Mouse (Mus musculus) megakaryocyte, adult 5-6 weeks (primary cell): ENCODE results near the gene Gns. TPM values are rescaled to one million over a fixed set of nuclear protein-coding genes. Genes with fewer than 3 reads are reported as not detected.

Experiments
- ATAC-seq: 2 replicates; pipeline ENCODE4 v1.8.0; 2016; ENCODE audit warnings: mild to moderate bottlenecking, inconsistent platforms; ENCODE audit not compliant: poor library complexity, severe bottlenecking
- total RNA-seq, 2 experiments: library from RNA; stranded (forward) in 1 of 2; stranded (reverse) in 1 of 2; fragments of 153-499, 151-499 nt in 1 of 2; fragments of 221-1000, 200-1000 nt in 1 of 2; gene quantifications; 2 replicates each; pipeline versions ENCODE4 v1.2.3 to v1.2.4; 2015 to 2017

Gns gene
- total RNA-seq, 2 experiments from 2014 or later, result 33.8 to 41.1 TPM

DNA sequence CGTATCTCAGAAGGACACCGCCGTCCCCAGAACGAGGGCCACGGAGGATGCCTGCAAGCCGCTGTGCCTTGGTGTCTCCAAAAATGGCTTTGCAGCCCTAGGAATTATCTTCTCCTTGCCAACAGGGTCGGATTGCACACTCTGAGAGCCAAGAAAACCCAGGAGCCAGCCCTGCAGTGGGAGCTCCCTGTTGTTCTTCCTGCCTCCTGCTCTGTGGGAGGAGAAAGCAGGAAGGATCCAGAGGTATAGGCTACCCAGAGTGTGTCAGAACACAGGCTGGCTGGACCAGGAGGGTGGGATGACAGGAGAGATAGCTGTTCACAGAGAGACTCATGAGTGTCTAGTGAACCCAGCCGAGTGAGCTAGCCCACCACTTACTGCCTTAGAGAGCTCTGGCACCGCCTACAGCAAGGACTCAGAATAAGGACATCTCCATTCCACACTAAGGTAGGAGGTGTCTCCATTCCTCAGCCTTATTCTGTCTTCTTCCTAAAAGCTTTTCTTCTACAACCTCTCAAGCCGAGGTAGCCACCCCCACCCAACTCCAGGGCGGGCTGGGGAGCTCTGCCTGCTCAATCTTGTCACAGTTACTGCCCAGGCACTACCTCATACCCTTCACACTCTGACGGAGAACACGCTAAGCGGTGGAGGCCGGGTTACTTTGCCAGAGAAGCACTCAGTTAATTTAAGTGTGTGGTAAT is 63.3 kb downstream of the Gns start:
- no peak for ATAC-seq

DNA sequence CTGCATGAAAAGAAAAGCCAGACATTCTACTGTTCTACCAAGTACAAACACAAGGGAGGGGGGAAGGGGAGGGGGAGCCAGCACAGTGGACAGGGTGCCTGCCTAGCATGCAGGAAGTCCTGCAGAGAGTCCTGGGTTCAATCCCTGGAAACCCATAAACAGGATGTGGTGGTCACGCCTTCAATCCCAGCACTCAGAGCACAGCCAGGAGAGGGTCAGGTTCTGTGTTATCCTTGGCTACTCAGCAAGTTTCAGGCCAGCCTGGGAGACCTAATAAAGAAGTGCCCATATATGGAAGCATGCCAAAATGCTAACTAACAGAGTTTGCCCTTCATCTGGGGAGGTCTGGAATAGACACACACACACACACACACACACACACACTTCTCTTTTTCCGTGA is 64.2 kb downstream of the Gns start:
- peak; percentile 14; the same call in 1 of the 2 replicates for ATAC-seq

DNA sequence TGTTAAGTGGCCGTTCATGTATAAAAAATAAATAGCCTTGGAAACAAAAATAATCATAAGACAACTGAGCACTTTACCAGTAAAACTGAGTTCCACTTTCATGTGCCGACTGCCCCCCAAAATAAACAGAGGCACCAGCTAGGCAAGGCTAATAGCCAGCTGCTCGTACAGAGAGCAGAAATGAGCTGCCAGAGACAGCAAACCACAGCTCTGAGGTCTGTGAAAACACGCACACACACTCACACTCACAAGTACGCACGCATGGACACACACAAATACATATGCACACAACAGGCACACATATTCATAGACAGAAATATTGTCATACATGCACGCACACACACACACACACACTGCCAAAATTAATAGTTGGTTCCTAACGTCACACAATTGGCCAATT is 64.7 kb downstream of the Gns start:
- ATAC-seq, result peak; percentile 23

DNA sequence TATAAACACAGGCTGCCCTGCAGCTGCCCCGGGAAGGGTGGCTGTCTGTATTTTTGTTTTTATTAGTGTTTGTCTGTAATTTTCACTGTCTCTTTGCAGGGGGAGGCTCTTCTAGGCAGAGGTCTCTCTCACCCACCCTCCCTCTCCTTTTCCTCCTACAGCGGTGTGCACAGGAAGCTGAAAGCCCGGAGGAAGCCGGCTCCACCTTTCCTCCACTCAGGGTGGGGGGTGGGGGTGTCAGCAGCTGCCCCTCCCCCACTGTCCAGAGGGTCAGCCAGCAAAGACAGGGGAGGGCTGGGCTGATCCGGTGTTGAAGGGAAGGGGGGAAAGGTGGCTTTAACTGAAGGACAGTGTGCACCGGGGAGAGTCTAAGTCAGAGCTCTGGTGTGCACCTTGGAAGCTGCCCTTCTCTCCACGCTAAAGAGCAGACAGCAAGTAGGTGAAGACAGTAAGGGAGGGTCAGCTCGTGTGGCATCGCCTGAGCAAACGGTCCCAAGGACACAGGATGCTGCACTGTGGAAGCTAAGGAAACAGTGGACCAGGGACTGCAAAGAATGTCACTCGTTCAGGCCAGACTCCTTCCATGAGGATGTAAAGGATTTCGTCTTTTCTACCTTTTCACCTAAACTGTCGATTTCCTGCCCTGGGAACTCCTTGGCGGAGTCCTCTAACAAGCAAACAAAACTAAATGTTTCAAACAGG is 65.2 kb downstream of the Gns start:
- peak; percentile 5; the same call in 1 of the 2 replicates for ATAC-seq

DNA sequence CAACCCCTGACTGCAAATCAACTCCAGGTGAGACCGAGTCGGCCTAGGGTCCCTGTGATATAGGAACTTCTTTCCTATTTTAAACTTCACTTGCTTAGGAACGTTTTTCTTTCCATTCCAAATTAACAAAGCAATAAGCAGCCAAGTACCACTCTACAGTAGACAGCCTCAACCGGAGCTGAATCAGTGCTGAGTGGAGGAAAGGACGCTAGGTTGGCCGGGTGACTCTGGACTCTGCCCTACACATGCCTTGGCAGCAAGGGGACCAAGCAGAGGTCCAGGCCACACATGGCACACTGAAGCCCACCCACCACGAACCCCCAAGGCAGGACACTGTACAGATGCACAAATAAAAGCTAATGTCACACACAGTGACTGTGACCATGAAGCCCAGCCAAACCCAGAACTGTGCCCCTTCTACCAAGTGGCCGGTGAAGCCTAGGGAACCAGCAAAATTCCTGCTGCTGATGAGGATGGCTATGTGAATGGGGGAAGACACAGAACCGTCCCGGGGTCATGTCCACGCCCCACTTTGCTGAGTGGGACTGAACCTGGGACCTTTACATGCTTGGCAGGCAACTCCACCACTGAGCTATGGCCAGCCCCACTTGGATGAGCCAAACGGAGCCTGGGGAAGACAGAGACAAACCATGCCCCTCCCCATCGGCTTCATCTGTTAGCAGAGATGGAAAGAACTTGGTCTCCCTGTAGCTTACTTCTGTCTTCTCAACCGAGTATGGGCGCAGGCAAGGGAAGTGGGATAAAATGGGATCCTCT is 66.1 kb downstream of the Gns start:
- ATAC-seq, result no peak

DNA sequence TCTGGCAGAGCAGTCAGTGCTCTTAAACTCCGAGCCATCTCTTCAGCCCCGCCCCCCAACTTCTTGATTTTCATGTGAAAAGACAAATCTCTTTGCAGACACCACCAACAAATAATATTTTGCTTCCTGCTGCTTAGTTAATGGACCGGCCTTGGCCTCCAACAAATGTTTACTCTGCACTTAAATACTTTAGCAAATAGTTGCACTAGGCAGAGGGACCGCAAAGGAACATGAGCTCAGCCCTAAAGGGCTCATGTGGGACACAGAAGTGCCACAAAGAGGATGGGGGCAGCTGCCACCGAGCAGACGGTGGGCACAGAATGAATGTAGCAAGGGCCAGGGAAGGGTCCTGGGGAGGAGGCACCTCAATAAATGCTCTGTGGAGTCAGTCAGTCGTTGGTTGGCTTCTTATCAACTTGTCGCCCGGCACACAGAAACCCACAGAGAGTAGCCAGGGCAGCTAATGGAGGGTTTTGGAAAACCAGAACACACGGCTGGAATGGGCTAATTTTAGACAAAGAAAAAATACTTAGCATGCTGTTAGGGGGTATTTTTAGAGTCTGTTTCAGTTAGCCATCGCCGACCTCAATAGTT is 67.2 kb downstream of the Gns start:
- no peak for ATAC-seq

DNA sequence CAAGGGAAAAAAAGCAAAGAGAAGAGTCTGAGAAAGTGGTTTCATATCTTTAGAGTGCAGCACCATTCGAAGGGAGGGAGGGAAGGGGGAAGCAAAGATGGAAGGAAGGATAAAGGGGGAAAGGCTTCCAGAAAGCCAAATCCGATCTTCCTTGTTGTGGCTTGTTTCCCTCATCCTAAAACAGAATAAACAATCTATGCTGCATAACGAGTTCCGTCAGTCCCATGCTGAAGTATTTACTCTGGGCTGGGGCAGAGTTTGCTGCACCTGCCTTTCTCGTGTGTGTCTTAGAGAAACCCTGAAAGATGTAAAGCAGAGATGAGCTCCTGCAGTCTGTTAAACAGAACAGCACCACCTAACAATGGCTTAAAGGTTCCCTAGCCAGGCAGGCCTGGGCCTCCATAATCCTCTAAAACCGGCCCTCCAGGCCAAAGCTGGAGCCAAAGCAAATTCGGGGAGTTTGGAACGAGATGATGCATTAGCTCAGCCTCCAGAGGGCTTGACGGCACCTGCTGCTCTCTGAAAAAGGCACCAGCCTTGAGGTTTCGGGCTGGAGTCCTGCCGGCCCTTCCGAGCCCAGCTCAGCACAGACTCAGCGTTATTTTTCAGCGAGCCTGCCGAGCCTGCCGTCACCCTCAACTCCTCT is 67.9 kb downstream of the Gns start:
- no peak for ATAC-seq

DNA sequence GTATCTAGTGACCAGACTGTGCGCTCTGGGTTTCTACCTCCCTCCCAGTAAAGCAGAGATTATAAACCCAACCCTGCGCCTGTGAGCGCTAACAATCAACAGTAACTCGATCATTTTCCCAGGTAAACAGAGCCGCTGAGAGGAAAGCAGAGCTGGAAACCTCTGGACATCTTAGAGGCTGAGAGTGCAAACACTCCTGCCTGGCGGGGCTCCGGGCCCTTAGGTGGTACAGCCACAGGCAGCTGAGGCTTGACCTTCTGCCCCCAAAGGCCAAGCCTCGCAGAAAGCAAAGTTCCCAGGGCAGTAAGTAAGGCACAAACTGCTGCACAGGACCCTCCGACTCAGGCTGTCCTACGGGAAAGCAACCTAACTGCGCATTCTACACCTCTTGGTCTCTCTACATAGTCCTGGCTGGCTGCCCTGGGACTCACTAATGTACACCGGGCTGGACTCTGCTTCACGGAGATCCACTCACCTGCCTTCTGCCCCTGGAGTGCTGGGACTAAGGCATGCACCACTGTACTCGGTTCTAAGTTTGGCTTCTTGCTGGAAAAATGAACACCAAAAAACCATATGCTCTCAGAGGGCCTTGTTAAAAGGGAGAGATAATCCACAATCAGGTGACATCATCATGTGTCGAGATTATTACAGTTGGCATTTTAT is 69.7 kb downstream of the Gns start:
- no peak for ATAC-seq

DNA sequence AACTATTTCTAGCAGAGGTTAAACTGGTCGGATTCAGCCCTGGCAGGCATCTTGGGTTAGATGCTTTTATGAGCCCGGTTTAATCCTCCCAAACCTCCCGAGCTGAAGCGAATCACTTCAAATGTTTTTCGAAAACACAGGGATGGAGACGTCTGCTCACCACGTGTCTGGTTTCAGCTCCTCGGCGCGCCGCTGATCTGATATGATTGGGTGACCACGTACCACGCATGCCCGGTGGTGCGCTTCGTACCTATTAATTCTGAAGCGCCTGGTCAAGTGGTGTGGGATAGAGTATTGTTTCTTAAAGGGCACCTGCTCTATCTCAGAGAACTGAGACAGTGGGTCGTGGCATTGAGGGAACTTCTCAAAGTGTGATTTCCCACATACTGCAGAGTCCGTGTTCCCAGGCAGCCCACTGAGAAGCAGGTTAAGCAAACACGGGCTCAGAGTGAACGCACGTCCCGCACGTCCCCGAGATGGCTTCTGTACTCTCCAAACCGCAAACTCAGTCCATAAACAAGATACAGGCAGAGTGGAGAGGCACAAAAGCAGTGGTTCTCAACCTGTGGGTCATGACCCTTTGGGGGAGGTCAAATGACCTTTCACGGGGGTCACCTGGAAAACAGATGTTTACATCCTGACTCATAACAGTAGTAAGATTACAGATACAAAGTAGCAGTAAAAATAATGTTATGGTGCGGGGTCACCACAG is 70.8 kb downstream of the Gns start:
- ATAC-seq, result no peak

DNA sequence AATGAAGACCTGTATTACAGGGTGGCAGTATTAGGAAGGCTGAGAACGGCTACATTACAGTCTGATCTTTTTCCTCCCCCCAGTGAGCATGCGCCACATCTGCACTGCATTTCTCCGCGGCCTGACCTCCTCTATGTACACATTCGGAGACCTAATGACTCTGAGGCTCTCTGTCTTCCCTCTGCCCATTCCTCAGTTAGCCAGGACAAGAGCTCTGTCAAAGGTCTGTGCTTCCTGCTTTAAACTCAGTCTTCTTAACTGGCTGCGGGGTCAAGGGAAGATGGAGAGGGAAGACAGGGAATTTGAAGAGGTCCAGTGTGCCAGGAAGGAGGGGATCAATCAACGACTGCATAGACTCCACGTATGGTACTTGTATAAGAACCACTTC is 71.4 kb downstream of the Gns start:
- no peak for ATAC-seq

DNA sequence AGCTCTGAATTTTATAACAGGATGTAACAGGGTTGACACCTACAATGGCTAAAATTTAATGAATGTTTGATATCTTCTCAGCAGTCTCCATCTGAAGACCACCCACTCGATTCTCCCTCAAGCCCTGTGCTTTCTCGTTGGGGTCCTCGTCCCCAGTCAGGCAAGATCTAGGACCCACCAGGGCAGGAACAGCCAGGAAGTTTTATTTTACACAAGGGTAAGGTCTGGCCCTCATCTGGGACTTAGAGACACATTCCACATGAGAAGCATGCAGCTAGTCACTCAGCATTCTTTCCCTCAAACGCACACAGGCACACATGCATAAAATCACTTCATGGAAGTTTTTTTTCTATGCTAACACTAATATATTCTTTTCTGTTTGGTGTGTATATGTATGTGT is 71.8 kb downstream of the Gns start:
- ATAC-seq, result no peak

DNA sequence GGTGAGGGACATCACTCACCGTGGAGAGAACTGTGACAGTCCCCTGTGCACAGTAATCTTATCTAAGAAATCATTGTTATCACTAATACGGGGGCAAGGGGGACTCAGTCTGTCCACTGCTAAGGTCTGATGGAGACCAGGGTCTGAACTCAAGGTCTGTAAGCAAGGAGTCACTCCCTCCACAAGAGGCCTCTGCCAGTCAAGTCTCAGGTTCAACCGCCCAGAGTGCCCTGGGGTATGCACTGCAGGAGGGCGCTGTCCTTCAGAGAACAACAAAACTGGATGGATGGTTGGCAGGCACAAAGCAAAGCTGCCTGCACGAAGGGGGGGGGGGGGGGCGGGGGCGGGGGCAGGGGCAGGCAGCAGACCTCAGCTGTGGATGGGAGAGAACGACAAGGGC is 73.2 kb downstream of the Gns start:
- ATAC-seq, result no peak

DNA sequence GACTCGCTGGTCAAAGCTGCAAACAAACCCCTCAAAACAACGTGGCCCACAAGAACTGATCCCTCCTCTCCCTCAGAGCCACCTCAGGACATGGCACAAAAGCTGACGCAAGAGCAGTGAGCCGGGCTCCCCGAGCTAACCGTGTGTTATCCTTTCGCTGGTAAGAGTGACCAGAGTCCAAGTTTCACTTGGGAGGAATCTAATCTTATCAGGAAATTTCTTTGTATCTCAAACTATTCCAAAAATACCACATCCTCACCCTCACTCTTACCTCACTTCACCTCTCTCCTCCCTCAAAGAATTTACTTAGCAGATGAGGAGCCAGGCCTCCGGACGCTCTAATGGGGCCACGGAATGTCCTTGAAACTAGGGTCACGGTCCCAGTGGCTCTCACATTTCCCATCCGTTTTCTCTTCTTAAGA is 74.4 kb downstream of the Gns start:
- no peak for ATAC-seq

DNA sequence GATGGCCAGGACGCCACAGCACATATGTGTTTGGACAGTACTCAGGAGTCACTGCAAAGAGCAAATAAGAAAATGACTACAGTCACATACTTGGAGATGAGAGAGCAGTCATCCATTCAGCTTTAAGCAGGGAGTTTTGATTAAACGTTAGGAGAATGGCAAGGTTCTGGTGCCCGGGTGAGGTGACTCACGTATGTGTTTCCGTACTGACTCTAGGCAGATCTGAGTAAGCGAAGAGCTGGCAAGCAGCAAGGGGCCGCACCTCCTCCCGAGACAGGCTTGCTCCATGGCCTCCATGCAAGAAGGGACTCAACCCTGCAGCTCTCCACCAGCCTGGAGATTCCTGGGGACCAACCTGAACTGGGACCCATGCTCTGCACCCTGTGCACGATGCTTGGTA is 78.9 kb downstream of the Gns start:
- ATAC-seq, result no peak

DNA sequence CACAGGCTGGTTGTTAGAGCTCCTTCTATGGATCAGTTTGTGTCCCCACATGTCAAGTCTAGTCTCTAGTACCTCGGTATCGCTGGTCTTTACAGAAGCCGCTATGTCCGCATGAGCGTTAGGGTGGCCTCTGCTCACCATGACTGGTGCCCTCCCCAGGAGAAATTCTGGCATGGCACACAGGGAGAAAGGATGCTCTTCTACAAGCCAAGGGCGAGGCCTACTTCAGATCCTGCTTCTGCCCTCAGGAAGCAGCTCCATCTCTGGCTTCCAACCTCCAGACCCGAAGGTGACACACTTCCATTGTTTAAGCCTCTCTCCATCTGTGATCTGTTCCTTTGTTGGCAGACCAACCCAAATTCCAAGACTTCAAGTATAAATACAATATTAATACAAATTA is 79.3 kb downstream of the Gns start:
- ATAC-seq, result no peak

DNA sequence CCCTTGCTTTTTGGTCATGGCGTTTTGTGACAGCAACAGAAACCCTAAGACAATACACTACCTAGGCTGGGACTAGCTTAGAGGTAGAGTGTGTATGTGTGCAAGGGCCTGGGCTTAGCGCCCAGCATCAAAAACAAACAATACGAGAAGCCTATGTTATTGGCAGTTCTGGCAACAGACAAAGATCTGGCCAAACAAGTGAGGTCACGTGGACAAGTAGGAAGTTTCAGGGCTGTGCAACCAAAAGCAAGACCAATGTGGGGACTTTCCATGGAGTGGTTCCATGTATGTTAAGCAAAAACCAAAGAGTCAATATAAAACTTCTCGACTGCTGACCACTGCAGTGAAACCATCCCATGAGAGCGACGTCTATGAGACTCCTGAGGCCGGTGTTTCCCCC is 80.9 kb downstream of the Gns start:
- ATAC-seq, result no peak
